22 mouse cellular contexts compared by ENCODE assay signal in the genomic region with DNA sequence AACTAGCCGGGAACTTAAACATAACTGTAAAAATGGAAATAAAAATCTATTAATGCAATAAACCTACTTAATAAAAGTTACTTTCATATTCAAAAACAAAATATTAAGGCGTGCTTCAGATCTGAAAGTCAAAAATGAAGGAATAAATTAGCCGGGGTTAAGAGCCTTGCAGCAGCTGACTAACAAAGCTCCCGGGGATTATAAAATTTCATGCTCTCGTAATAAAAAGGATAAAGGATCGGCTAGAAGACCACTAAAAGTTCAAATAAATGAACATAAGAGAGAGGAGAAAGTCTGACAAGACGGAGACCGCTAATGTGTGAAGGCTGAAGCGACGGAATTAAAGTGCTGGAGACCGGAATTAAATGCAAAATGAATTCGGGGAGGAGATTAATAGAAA.
"Had no signal": no experiment of that assay in that cellular context is flagged by ENCODE, and none has a peak within 500 bp of the region (broad histone marks: within the 10 kb centered on the region; RNA-seq: fewer than 3 reads in every experiment).

No protein-coding gene starts in this region.

- H3K4me1 ChIP-seq: lung, embryonic 15.5 days; megakaryocyte, embryonic 14.5 days; midbrain, embryonic 10.5 days; neural tube, embryonic 12.5 days had no signal

- H3K27ac ChIP-seq: left cerebral cortex, adult 2 months; liver, embryonic 14.5 days; lung, embryonic 15.5 days; midbrain, embryonic 10.5 days; midbrain, embryonic 13.5 days; neural tube, embryonic 12.5 days; neural tube, embryonic 15.5 days; stomach, postnatal 0 days had no signal

- H3K4me3 ChIP-seq: left cerebral cortex, adult 2 months; lung, embryonic 15.5 days; megakaryocyte, embryonic 14.5 days; midbrain, embryonic 10.5 days; midbrain, embryonic 13.5 days; neural tube, embryonic 12.5 days; neural tube, embryonic 15.5 days had no signal

- H3K4me2 ChIP-seq: liver, embryonic 11.5 days; lung, embryonic 15.5 days; midbrain, embryonic 13.5 days; neural tube, embryonic 12.5 days; neural tube, embryonic 15.5 days had no signal

- ATAC-seq: midbrain, embryonic 13.5 days had no signal

- H3K9ac ChIP-seq: liver, embryonic 14.5 days; lung, embryonic 15.5 days; midbrain, embryonic 13.5 days; neural tube, embryonic 12.5 days; neural tube, embryonic 15.5 days had no signal

- H3K36me3 ChIP-seq: lung, embryonic 15.5 days; midbrain, embryonic 10.5 days; midbrain, embryonic 13.5 days; neural tube, embryonic 12.5 days; neural tube, embryonic 15.5 days had no signal

- DNase-seq: kidney, adult 18-20 months; kidney, postnatal 10 days; layer of hippocampus, postnatal 36 days; lung, adult 18-20 months; lung, postnatal 10 days; lung, postnatal 36 days; right cerebral cortex, adult 18-20 months; right cerebral cortex, postnatal 14 days; right cerebral cortex, postnatal 4 days; thymus, adult 2 months; thymus, postnatal 14 days; thymus, postnatal 4 days had no signal

- H3K27me3 ChIP-seq: lung, embryonic 15.5 days; megakaryocyte, embryonic 14.5 days; neural tube, embryonic 12.5 days; neural tube, embryonic 15.5 days had no signal
